Mouse (Mus musculus) frontal cortex, postnatal 25 days (tissue): ENCODE results near the gene Sirt3.

ENCODE experiments used
- DNase-seq, 2 experiments: peaks; one replicate each; pipeline ENCODE4 v3.0.0; 2022; ENCODE audit warnings: low spot score in 2 of 2

The Sirt3 gene

DNA sequence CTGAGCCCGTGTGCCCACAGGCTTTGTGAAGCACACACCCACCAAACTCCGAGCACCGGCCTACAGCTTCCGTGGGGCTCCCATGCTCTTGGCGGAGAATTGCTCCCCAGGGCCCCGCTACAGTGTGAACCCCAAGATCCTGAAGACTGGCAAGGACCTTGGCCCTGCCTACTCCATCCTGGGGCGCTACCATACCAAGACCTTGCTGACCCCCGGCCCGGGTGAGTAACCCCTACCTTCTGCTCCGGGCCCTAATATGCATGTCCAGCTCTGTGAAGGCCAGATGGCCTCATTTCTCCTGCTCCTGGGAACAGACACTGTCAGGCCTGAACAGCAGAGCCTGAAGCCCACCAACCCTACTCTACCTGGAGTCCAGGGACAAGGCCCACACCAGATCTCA, 33.5 kb downstream of the Sirt3 start:
- no peak for DNase-seq

DNA sequence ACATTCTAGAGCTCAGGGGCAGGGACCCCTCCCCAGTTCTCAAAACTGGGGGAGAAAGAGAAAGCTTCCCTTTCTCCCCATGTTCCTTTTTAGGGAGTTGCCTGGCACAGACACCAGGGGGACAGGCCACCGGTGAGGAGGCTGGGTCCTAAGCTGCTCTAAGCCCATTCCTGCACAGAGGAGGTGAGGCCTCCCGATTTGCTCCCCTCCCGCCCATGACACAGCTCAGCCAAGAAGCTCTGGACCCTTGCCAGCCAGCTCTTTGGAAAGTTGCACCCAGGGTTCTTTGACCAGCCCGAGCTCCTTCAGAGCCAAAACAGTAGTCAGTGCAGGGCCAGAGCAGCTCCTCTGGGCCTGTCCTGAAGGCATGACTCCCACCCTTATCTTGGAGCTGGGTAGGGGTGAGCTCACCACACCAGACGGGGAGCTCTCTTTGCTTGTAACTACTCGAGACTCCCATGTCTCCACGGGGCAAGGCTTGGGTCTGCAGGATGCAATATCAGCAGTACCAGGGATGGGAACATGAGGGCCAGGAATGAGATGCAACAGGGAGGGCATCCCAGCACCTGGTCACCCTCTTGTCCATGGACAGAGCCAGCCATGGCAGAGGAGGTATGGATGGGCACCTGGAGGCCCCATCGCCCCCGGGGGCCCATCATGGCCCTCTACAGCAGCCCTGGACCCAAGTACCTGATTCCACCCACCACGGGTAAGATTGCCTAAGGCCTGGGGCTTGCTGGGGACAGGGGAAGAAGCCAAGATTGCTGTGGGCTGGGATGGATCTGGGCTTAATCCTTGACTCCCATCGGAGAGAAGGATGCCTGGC, 34.1 kb downstream of the Sirt3 start, which contains the start of gene Odf3:
Gene Odf3 (plus strand): TSS at position 51 of the 826 bp plus-strand sequence.
- DNase-seq = no peak

DNA sequence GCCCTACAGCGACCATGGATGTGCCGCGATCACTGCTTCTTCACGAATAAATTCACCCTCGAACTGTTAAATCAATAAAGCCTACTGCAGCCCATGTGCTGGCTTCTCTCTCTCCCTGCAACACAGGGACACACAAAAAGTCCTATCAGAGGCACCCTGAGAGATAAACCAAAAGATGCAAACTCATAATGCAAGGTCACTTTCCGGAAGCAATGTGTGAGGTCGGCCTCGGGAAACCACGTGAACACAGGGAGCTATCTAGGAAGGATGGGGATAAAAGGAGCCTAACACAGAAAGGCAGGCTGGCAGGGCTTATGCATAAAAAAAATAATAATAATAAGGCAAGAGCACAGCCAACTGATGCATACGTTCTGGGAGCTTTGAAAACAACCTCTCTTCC, 35.4 kb downstream of the Sirt3 start:
- no peak for DNase-seq

DNA sequence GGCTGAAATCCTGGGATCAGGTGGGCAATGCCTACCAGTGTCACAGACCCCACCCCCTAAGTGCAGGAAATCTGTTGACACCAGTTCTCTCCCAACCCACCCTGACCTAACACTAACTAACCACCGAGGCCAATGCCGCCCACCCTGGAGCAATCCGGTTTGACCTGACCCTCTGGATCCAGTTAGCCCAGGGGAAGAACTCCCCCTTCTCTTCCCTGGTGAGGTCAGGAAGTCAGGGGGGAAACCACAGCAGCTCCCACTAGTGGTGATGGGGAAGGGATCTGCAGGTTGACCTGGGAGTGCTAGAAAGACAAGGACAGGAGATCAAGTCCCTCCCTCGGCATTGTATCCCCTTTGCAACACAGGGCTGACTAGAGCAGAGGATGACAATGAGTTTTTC, 36.4 kb downstream of the Sirt3 start:
- DNase-seq = no peak

DNA sequence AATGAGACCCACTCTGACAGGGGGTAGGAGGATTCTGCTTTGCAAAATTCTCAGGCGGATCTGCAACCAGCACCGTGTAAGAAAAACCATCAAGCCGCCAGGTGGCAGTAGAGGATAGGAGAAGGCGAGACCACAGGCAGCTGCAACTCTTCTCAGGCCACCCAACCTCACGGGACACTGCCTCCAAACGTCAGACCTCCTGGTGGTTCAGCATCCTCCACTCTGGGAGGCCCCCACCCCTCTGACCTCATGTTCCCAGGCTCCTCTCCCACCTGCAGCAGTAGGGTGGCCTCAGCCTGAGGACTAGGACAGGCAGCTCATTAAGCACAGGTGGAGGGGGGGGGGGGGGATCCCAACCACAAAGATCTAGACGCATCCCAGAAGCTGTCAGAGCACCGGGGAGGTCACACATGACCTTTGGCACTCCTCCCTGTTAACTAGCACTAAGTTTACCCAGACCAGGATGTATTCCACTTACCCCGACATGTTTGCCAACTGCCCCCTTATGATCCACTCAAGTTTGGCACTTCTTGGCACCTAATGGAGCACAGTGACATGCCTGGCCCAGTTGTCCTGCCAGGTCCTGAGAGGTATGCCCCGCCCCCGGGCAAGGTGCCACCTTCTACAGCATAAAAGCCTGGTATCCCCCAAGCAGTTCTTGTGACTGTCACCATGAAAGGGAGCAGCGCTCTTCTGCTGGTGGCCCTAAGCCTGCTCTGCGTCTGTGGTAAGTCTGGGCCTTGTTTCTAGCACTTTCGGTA, 37.0 kb downstream of the Sirt3 start, which contains the start of gene Scgb1c1:
Gene Scgb1c1 (plus strand): TSS at position 643 of the 761 bp plus-strand sequence.
- DNase-seq = peak; percentile 78 to 91

DNA sequence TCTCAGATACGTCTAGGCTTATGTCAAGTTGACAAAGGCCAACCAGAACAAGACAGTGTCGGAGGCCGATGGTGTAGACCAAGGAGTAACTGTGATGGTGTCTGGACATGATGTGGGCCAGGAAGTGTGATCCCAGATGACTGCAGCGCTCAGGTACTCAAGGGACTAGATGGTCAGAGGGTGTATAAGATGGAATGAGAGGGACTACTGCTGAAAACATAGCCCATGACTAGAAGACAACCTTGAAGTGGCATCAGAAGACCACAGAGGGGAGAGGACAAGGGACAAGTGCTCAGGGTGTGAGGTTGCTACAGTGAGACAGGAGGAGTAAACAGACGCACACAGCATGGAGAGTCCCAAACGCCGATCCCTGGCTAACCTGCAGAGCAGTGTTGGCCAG, 38.3 kb downstream of the Sirt3 start:
- DNase-seq = no peak

DNA sequence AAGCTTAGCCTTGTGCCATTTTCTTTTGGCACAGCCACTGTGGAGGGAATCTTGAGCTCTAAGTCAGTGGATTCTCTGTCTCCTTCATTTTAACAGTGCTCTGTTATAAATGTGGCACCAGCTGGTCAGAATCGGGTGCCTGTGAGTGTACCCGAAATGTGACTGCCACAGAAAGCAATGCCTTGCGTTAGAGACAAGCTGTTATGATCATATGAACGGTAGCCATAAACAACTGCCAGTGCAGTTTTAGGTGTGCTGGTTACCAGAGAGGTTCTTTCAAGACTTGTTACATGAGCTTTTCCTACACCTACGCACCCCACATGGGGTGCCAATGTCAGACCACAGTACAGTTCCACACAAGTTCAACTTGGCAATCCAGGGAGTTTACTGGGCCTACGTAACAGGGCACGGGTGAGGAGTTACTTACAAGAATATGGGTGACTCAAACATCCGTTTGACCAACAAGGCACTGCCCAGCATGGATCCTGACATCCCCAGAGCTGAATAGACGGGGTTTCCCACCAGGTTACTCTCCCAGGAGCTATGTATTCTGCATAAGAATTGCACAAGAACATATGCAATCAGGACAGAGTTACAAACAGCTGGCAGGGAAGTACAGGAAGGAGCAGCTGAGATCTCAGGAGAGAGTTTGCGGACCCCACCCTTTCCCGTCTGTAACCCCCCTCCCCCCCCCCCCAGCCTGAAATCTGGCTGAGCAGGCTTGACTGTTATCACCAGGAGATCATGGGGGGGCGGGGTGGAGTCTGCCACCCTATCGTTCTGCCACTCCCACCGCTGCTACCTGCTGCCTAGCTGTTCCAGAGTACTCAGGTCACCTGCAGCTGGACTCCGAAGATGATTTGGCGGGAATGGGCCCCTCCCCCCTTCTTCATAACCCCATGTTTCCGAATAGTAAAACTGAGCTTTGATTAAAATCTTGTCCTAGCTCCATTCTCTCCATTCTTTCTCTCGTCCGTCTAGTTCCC, 41.1 kb downstream of the Sirt3 start:
- no peak for DNase-seq

DNA sequence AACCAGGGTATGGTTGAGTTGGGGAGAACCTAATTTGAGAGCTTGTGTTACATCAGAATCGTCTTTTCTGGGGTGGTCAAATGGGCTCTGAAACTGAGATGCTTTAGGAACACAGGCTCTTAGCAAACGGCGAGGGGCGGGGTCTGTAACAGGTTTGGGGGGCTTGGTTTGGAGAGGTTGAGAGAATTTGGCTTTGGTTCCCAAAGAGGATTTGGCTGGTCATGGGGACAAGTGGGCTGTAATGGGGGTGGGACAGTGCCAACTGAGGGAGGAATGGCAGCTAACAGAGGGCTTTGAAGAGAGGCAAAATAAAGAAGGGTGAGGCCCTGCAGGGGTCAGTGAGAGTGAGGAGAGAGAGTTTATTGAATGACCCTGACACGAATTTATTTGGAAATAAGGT, 42.6 kb downstream of the Sirt3 start:
- DNase-seq = no peak

DNA sequence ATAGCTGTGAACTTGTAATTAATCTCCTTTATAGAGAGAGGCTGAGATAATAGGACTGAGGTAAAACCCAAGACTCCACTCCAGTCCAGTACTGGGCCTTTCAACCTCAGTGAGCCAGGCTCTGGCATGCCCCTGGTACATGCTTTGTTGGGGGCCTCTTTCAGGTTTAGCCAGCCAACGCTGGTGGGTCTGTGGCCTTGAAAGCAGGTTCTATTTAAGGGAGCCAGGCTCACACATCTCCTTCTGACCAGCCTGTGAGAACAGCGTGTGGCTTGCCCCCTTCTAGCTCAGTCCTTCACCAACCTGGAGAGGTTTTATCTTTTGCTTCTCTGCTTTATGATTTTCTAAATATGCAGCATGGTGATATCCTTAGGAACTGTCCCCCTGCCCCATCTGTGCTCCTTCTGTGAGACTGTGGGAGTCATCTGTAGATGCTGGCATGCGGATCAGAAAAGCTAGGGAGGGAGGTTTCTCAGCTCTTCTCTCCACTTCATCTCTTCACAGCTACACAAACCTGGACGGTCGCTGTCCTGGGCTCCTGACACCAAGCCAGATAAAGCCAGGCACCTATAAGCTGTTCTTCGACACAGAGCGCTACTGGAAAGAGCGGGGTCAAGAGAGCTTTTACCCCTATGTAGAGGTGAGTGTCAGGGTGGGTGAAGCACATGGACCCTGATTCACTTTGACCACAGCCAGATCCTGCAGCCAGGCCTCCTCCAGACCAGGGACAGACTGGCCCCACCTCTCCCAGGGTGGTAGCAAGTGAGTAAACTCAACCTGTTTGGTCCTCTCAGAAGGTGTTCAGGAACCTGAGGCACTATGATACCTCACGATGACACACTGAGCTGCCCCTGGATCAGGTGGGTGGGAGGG, 45.6 kb downstream of the Sirt3 start:
- no peak for DNase-seq

DNA sequence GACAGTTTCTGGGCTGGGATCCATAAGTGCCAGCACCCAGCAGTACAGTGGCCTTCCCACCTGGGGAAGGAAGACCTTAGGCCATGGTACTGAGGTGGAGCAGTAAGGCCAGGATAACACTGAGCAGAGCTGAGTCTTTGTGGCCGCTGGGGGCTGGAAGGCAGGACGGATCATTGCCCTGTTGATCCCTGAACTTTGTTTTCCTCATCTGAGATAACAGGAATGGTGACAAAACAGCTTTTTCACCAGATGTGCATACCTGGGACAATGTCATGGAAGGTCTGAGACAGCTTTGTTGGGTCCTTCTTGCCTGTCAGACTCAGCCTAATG, 46.4 kb downstream of the Sirt3 start:
- DNase-seq = no peak

DNA sequence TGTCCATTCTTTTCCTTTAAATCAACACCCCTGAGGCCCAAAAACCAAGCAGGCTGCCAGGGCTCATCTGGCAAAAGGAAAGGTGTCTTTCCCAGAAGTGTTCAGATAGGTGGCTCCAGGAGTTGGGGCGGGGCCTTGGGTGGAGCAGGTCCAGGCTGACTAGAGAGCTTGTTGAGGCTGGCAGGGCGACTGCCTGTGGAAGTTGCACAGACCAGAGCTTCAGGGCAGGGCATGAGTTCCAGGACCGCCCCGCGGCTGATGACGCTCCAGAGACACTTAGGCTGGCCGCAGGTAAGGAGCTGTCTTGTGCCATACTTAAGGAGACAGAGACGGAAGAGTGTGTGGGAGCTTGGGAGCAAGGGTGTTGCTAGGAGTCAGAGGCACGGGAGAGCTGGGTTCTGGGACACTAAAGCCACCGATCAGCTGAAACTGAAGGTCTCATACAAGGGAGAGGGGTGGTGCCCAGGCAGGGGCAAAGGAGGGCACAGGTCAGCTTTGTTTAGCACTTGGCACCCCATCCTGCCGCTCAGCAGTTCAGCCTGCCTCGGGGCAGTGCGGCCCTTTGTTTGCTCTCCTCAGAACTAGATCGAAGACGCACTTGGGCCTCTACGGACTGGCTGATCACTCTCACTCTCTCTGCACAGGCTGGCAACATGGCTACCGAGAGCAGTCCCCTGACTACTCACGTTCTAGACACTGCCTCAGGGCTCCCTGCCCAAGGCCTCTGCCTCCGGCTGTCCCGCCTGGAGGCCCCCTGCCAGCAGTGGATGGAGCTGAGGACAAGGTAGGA, 46.9 kb downstream of the Sirt3 start, which contains the start of gene Urah:
Gene Urah (plus strand): TSS at position 51 of the 790 bp plus-strand sequence.
- DNase-seq = no peak

DNA sequence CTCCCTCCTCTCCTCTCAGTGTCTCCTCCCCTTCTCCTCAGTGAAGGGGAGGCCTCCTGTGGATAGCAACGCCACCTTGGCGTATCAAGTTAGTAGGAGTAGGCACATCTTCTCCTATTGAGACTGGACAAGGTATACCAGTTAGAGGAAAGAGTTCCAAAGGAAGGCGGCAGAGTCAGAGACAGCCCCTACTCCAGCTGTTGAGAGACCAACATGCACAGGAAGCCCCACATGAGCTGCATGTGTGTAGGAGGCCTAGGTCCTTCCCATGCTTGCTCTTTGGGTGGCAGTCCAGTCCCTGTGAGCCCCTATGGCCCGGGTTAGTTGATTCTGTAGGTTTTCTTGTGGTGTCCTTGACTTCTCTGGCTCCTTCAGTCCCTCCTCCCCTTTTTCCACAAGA, 48.8 kb downstream of the Sirt3 start:
- no peak for DNase-seq

DNA sequence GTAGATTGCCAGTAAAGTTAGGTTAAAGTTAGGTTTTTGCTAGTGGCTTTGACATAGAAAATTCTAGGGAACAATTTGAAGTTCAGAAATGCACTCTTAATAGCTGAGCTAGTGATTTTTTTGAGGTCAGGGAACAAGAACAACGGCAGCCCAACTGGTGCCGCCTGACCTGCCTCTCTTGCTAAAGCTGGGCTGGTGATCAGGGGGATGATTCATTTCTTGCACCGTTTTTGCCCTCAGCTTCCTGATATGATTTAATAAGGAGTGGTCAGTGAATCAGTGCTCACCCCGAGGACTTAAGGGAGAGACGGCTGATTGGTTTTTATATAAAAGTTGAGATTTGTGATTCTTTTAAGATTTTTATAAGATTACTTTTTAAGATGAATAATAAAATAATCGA, 50.7 kb downstream of the Sirt3 start:
- no peak for DNase-seq

DNA sequence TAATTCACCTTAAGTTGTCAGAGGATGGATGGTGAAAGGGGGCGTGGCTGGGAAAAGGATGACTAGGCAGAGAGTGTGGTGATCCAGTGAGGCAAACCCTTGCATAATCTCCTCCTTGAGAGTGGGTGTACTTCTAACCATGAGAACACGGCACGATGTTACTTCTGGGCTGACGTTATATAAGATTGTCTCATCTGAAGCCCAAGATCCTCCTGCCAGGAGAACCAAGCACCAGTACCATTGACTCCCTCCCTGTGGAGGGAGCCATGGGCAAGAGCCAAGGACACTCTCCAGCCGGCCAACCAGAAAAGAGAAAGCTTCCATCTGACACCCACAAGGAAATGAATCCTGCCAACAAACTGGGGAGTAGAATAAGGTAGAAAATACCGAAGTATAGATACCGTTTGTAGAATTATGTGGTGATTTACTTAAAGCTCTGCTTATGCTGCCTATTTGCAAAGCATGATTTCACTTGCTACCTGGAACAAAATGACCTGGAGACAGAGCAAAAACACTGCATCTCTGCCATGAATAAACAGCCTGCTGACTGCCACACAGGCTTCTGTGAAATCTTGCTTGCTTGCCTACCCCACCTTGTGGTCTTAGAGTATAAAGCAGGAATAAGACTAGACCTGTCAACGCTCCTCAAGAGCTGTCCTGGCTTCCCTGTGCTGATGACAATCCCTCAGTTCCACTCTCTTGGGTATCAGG, 53.8 kb downstream of the Sirt3 start:
- DNase-seq = peak in 1 of 2 experiments; percentile 29

DNA sequence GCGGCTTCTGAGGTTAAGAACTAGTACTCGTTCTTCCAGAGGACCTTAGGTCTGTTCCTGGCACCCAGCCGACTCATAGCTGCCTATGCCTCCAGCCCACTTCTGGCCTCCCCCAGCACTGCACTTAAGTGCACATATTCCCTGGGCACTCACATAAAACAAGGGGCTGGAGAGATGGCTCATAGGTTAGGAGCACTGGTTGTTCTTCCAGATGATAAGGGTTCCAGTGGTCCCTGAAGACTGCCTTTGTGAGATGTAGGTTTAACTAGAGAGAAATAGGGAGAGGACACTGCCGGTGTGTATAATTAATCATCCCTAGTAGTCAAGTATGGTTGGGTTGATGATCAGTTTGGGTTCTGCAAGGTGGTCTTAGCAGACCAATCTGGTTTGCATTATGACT, 59.4 kb downstream of the Sirt3 start:
- DNase-seq = no peak

DNA sequence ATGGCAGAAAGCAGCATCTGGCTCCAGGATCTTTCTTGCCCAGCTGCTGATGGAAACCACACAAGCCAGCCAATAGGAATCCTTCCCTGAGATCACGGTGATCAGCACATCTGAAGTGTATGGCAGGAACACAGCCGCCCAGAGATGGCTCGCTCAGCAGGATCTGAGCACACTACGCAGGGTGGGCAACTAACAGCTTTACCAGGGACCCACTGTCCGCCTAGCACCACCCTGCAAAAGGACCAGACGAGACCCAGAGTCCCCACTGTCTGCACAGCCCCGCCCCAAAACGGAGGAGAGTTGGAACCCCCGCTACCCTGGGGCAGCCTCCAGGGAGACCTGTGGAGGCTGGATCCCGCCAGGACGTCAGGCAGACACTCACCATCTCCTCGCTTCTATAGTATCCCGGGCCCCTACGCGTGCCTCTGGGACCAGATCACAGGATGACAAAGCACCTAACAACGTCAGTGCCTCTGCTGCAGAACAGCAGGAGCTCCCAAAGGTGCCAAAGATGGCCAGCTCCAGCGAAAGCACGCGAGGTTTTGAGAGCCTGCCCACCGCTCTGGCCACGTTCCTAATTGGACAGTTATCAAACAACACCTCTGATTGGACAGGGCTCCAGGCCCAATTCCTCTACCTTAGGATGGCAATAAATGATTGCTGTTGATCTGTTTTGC, 60.3 kb downstream of the Sirt3 start, which contains the start of gene Zfp941:
Gene Zfp941 (minus strand): TSS at position 526 of the 677 bp plus-strand sequence.
- DNase-seq = peak in 1 of 2 experiments; percentile 40

DNA sequence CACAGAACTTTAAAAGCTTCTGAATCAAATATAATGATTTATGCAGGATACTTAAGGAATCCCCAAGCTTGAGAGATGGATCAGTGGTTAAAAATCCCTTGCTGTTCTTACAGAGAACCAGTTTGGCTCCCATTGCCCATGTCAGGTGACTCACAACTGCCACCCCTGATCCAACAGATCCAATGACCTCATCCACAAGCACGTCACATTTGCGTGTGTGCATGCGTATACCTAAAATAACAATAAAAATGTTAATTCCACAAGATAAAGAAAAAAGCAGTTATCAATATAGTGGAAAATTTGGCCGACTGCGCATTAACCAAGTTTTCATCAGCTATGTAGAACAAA, 60.8 kb downstream of the Sirt3 start:
- no peak for DNase-seq

DNA sequence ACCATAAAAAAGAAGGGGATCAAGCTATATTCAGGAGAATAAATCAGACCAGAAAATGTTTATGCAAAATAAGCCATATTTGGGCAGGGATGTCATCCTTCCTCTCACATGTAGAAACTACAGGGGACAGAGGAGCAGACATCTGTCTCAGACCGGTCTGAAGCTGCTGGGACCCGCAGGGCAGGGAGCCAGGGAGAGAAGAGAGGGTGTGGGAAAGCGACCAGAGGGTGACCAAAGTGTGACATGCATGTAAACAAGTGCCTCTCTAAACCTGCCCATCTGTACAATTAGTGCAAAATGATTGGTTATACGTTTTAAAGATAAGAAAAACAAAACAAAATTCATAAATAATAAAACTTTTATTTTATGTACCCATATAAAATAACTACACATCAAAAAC, 61.9 kb downstream of the Sirt3 start:
- DNase-seq = no peak
